Mouse (Mus musculus) G1E (cell line): Measurements from ENCODE around the gene Zfp72.

ENCODE experiments used
- CTCF ChIP-seq: IDR thresholded peaks from 2 replicates; pipeline ENCODE4 v1.5.1; 2012; ENCODE audit warnings: low read depth, low read length, inconsistent platforms, mixed read lengths
- GATA1 ChIP-seq: IDR thresholded peaks from 2 replicates; pipeline ENCODE4 v1.6.1; 2012; ENCODE audit warnings: borderline replicate concordance, low read length, inconsistent platforms, mixed read lengths
- GATA2 ChIP-seq: IDR thresholded peaks from 2 replicates; pipeline ENCODE4 v1.6.1; 2012; ENCODE audit warnings: low read depth, low read length, inconsistent platforms, borderline replicate concordance
- POLR2AphosphoS5 ChIP-seq: IDR thresholded peaks from 2 replicates; pipeline ENCODE4 v1.6.1; 2012; ENCODE audit warnings: low read depth, low read length, inconsistent platforms; ENCODE audit not compliant: insufficient replicate concordance
- TAL1 ChIP-seq: conservative IDR thresholded peaks from 2 replicates; pipeline ENCODE4 v1.6.1; 2012; ENCODE audit warnings: low read depth, low read length, inconsistent platforms, mixed read lengths

- no peak for TF ChIP-seq CTCF
- TF ChIP-seq GATA1, result no peak
- TF ChIP-seq TAL1, result no peak
- no peak for TF ChIP-seq POLR2AphosphoS5
- no peak for TF ChIP-seq GATA2
These were observed 520 bp upstream of the Zfp72 start for GRCm38 (mm10) chr13:74391156-74391555.
